Mouse (Mus musculus) small intestine, adult 2 months (tissue): ENCODE measurements around the gene Slc45a1. TPM values are rescaled to one million over a fixed set of nuclear protein-coding genes. Genes with fewer than 3 reads are reported as not detected.

Experiments
- H3K27ac ChIP-seq: fragments of 200-500 bp; 2 replicates; pipeline ENCODE4 v1.5.1; 2012; ENCODE audit warnings: low read depth, low read length, control low read depth, inconsistent platforms; ENCODE audit not compliant: insufficient read depth
- H3K27me3 ChIP-seq: fragments of 200-500 bp; 2 replicates; pipeline ENCODE4 v1.6.1; 2012; ENCODE audit warnings: mild to moderate bottlenecking, moderate library complexity, low read length, inconsistent platforms; ENCODE audit not compliant: control insufficient read depth, insufficient read depth
- H3K36me3 ChIP-seq: fragments of 200-500 bp; 2 replicates; pipeline ENCODE4 v1.6.1; 2012; ENCODE audit warnings: mild to moderate bottlenecking, low read length, control low read depth, inconsistent platforms; ENCODE audit not compliant: control insufficient read depth, insufficient read depth
- H3K4me1 ChIP-seq: fragments of 200-500 bp; 2 replicates; pipeline ENCODE4 v1.6.1; 2012; ENCODE audit warnings: low read length, inconsistent platforms, mixed read lengths; ENCODE audit not compliant: control insufficient read depth, insufficient read depth, insufficient read length
- H3K4me3 ChIP-seq: fragments of 200-500 bp; 2 replicates; pipeline ENCODE4 v1.5.1; 2012; ENCODE audit warnings: low read depth, mild to moderate bottlenecking, control low read depth, inconsistent platforms, low read length, moderate library complexity
- CTCF ChIP-seq: fragments of 200-500 bp; IDR thresholded peaks from 2 replicates; pipeline ENCODE4 v1.5.1; 2012; ENCODE audit warnings: low read depth, mild to moderate bottlenecking, control low read depth, inconsistent platforms, low read length, moderate library complexity, mixed read lengths; ENCODE audit not compliant: insufficient replicate concordance, insufficient read length; ENCODE audit errors: extremely low read depth
- POLR2A ChIP-seq: fragments of 200-500 bp; IDR thresholded peaks from 2 replicates; pipeline ENCODE4 v1.6.1; 2012; ENCODE audit warnings: low read depth, mild to moderate bottlenecking, control low read depth, inconsistent platforms, low read length, moderate library complexity
- WGBS: fragments of 180-500 bp; shearing (Covaris S2); methylation state at CpG from one replicate; pipeline ENCODE4 v1.1.7; 2018; 5-methylcytosine and 5-hydroxymethylcytosine counted together
- polyA plus RNA-seq: library from polyadenylated mRNA; depleted of rRNA; stranded (reverse); fragments of >200 nt; gene quantifications from 2 replicates; pipeline ENCODE4 v1.2.3, GENCODE M21; 2012

Slc45a1 gene
- polyA plus RNA-seq, 1 experiment = 0.38 TPM

- H3K27me3 ChIP-seq = 0 out of 2 replicates have a peak, but pooled peaks cover 6% of the 10 kb centered on the region
- 72% methylated on average over 10 of the region's 10 CpGs for WGBS
- no peak for TF ChIP-seq POLR2A
- no peak for TF ChIP-seq CTCF
- H3K36me3 ChIP-seq = no peaks in the 10 kb centered on the region
- H3K27ac ChIP-seq = no peak overlapping the region
- H3K4me1 ChIP-seq = no peaks in the 10 kb centered on the region
- H3K4me3 ChIP-seq = no peak overlapping the region
Observed at GRCm38 (mm10) chr4:150677126-150677845, 25.3 kb upstream of the Slc45a1 start.

GRCm38 (mm10) chr4:150676029-150676428 lies 24.1 kb upstream of the Slc45a1 start:
- H3K27me3 ChIP-seq = 0 out of 2 replicates have a peak, but pooled peaks cover 6% of the 10 kb centered on the region
- no peak for TF ChIP-seq POLR2A
- no peak for TF ChIP-seq CTCF
- H3K4me1 ChIP-seq = no peaks in the 10 kb centered on the region
- WGBS = 76% methylated on average over 13 of the region's 13 CpGs
- H3K4me3 ChIP-seq = no peak overlapping the region
- H3K27ac ChIP-seq = no peak overlapping the region
- H3K36me3 ChIP-seq = no peaks in the 10 kb centered on the region

- H3K27me3 ChIP-seq = 0 out of 2 replicates have a peak, but pooled peaks cover 6% of the 10 kb centered on the region
- 96% methylated on average over 10 of the region's 10 CpGs for WGBS
- TF ChIP-seq CTCF (no peak), POLR2A (no peak)
- H3K4me3 ChIP-seq = no peak overlapping the region
- no peaks in the 10 kb centered on the region for H3K4me1 ChIP-seq
- no peak overlapping the region for H3K27ac ChIP-seq
- H3K36me3 ChIP-seq = no peaks in the 10 kb centered on the region
Observed at GRCm38 (mm10) chr4:150675274-150675673, 23.3 kb upstream of the Slc45a1 start.

GRCm38 (mm10) chr4:150665806-150666205 lies 13.8 kb upstream of the Slc45a1 start:
- H3K4me3 ChIP-seq = no peak overlapping the region
- no peak overlapping the region for H3K27ac ChIP-seq
- no peak for TF ChIP-seq POLR2A
- no peak for TF ChIP-seq CTCF
- no peaks in the 10 kb centered on the region for H3K4me1 ChIP-seq
- 83% methylated on average over 10 of the region's 10 CpGs for WGBS
- H3K27me3 ChIP-seq = peaks cover 4% of the 10 kb centered on the region; the same call in 1 of the 2 replicates
- no peaks in the 10 kb centered on the region for H3K36me3 ChIP-seq

- peaks cover 4% of the 10 kb centered on the region; the same call in 1 of the 2 replicates for H3K27me3 ChIP-seq
- H3K36me3 ChIP-seq = no peaks in the 10 kb centered on the region
- 83% methylated on average over 7 of the region's 7 CpGs for WGBS
- TF ChIP-seq POLR2A (no peak), CTCF (peak; percentile 49; the same call in 1 of the 2 replicates)
- no peak overlapping the region for H3K27ac ChIP-seq
- no peak overlapping the region for H3K4me3 ChIP-seq
- no peaks in the 10 kb centered on the region for H3K4me1 ChIP-seq
Observed at GRCm38 (mm10) chr4:150664726-150665125, 12.8 kb upstream of the Slc45a1 start.

- no peaks in the 10 kb centered on the region for H3K36me3 ChIP-seq
- no peak overlapping the region for H3K4me3 ChIP-seq
- H3K27ac ChIP-seq = no peak overlapping the region
- 71% methylated on average over 12 of the region's 12 CpGs for WGBS
- TF ChIP-seq POLR2A (no peak), CTCF (peak; percentile 62; the same call in 1 of the 2 replicates)
- H3K4me1 ChIP-seq = no peaks in the 10 kb centered on the region
- peaks cover 4% of the 10 kb centered on the region; the same call in 1 of the 2 replicates for H3K27me3 ChIP-seq
Observed at GRCm38 (mm10) chr4:150663192-150663591, 11.2 kb upstream of the Slc45a1 start.

GRCm38 (mm10) chr4:150661886-150662285 lies 9.9 kb upstream of the Slc45a1 start:
- TF ChIP-seq CTCF = no peak
- TF ChIP-seq POLR2A = no peak
- Histone ChIP-seq H3K4me1 (no peaks in the 10 kb centered on the region), H3K36me3 (no peaks in the 10 kb centered on the region), H3K27ac (no peak overlapping the region), H3K4me3 (no peak overlapping the region), H3K27me3 (peaks cover 4% of the 10 kb centered on the region; the same call in 1 of the 2 replicates)
- 58% methylated on average over 13 of the region's 13 CpGs for WGBS
